Mouse (Mus musculus) T-cell, adult 66 days (primary cell): ENCODE results near the gene Hcn2. TPM values are rescaled to one million over a fixed set of nuclear protein-coding genes. Genes with fewer than 3 reads are reported as not detected.

ENCODE experiments used
- total RNA-seq, 2 experiments: library from RNA; stranded (reverse); gene quantifications; 3 replicates in 1 of 2; 4 replicates in 1 of 2; pipeline ENCODE4 v1.2.4; 2023

Hcn2 gene
- under 1 TPM; 0.18 to 0.23 TPM for total RNA-seq

GRCm38 (mm10) chr10:79716254-79716987 is at the start of gene Hcn2:
Hcn2 (plus strand) TSS chr10:79716634.

GRCm38 (mm10) chr10:79668771-79669575 is 47.5 kb upstream of the Hcn2 start, which contains the start of gene Tpgs1:
Tpgs1 (plus strand) TSS chr10:79669369.

GRCm38 (mm10) chr10:79681591-79682245 is 34.7 kb upstream of the Hcn2 start, which contains the start of gene Cdc34:
Cdc34 (plus strand) TSS chr10:79682195.

GRCm38 (mm10) chr10:79688720-79689119 is 27.7 kb upstream of the Hcn2 start, which contains the start of gene Gzmm:
Gzmm (plus strand) TSS chr10:79689020.

GRCm38 (mm10) chr10:79704065-79704969 is 12.1 kb upstream of the Hcn2 start, which contains the start of gene Bsg:
Bsg (plus strand) TSS chr10:79704491.

GRCm38 (mm10) chr10:79745898-79746773 is 29.7 kb downstream of the Hcn2 start, which contains the start of gene Polrmt:
Polrmt (minus strand) TSS chr10:79746581.

GRCm38 (mm10) chr10:79754856-79755516 is 38.6 kb downstream of the Hcn2 start, which contains the start of gene Fgf22:
Fgf22 (plus strand) TSS chr10:79755076.

GRCm38 (mm10) chr10:79766508-79767325 is 50.3 kb downstream of the Hcn2 start, which contains the start of gene Rnf126:
Rnf126 (minus strand) TSS chr10:79766952.

GRCm38 (mm10) chr10:79777103-79777531 is 60.7 kb downstream of the Hcn2 start, which contains the start of gene Fstl3:
Fstl3 (plus strand) TSS chr10:79777272.

Other genes with a start within 250 kb of the Hcn2 start
- not detected for gene Vmn2r83, start 247.9 kb upstream of the Hcn2 start, total RNA-seq
- gene Plpp2, start 182.8 kb upstream of the Hcn2 start, total RNA-seq: 1 to 10 TPM; 1.0 to 1.4 TPM
- gene Mier2, start 161.4 kb upstream of the Hcn2 start, total RNA-seq: 10 to 100 TPM; 45.2 to 56.8 TPM
- gene Theg, start 129.3 kb upstream of the Hcn2 start, total RNA-seq: not detected
- not detected for gene C2cd4c, start 102.6 kb upstream of the Hcn2 start, total RNA-seq
- not detected for gene Shc2, start 78.7 kb upstream of the Hcn2 start, total RNA-seq
- not detected for gene Odf3l2, start 70.9 kb upstream of the Hcn2 start, total RNA-seq
- gene Madcam1, start 52.1 kb upstream of the Hcn2 start, total RNA-seq: not detected
- gene Tpgs1, start 47.3 kb upstream of the Hcn2 start, total RNA-seq: 10 to 100 TPM; 23.9 to 26.9 TPM
- 10 to 100 TPM; 78.2 to 86.5 TPM for gene Cdc34, start 34.4 kb upstream of the Hcn2 start, total RNA-seq
- gene Gzmm, start 27.6 kb upstream of the Hcn2 start, total RNA-seq: 10 to 100 TPM; 16.9 to 17.0 TPM
- 100 to 1,000 TPM; 103 to 115 TPM for gene Bsg, start 12.1 kb upstream of the Hcn2 start, total RNA-seq
- 10 to 100 TPM; 59.1 to 62.3 TPM for gene Polrmt, start 29.9 kb downstream of the Hcn2 start, total RNA-seq
- gene Fgf22, start 38.4 kb downstream of the Hcn2 start, total RNA-seq: not detected
- 10 to 100 TPM; 63.3 to 64.6 TPM for gene Rnf126, start 50.3 kb downstream of the Hcn2 start, total RNA-seq
- 1 to 10 TPM in 1 of 2 experiments, under 1 TPM in 1; 0.56 to 1.4 TPM for gene Fstl3, start 60.6 kb downstream of the Hcn2 start, total RNA-seq
- not detected for gene Prss57, start 74.3 kb downstream of the Hcn2 start, total RNA-seq
- gene Palm, start 76.9 kb downstream of the Hcn2 start, total RNA-seq: 1 to 10 TPM; 3.0 to 4.1 TPM
- not detected for gene Misp, start 104.4 kb downstream of the Hcn2 start, total RNA-seq
- gene Ptbp1, start 137.8 kb downstream of the Hcn2 start, total RNA-seq: 100 to 1,000 TPM; 649 to 687 TPM
- gene Prtn3, start 157.8 kb downstream of the Hcn2 start, total RNA-seq: not detected
- gene Plppr3, start 158.0 kb downstream of the Hcn2 start, total RNA-seq: not detected
- under 1 TPM in 1 of 2 experiments, not detected in 1; 0.58 TPM for gene Elane, start 169.6 kb downstream of the Hcn2 start, total RNA-seq
- gene Cfd, start 174.2 kb downstream of the Hcn2 start, total RNA-seq: not detected
- gene Med16, start 192.3 kb downstream of the Hcn2 start, total RNA-seq: 10 to 100 TPM; 62.1 to 71.7 TPM
- gene Gm26602, start 194.2 kb downstream of the Hcn2 start, total RNA-seq: not detected
- 1 to 10 TPM in 1 of 2 experiments, under 1 TPM in 1; 0.98 to 1.2 TPM for gene Kiss1r, start 200.3 kb downstream of the Hcn2 start, total RNA-seq
- gene R3hdm4, start 204.6 kb downstream of the Hcn2 start, total RNA-seq: 100 to 1,000 TPM in 1 of 2 experiments, 10 to 100 TPM in 1; 99.7 to 103 TPM
- 10 to 100 TPM in 1 of 2 experiments, 1 to 10 TPM in 1; 9.3 to 12.5 TPM for gene Arid3a, start 210.4 kb downstream of the Hcn2 start, total RNA-seq
- gene Wdr18, start 243.5 kb downstream of the Hcn2 start, total RNA-seq: 10 to 100 TPM; 54.5 to 63.1 TPM